Mouse (Mus musculus): Measurements from ENCODE around the gene Sbno1.

GRCm38 (mm10) chr5:124449494-124449893 is 23.7 kb upstream of the Sbno1 start:
- TF ChIP-seq GATA1 (IDR thresholded peaks at IDR 0.05; ENCODE audit: low read length) (no peak), TAL1 (IDR thresholded peaks at IDR 0.05; ENCODE audit: low read length) (no peak)
